Mouse (Mus musculus) midbrain, embryonic 11.5 days (tissue): ENCODE measurements around the gene Atp2a2. TPM values are rescaled to one million over a fixed set of nuclear protein-coding genes. Genes with fewer than 3 reads are reported as not detected.

Source experiments
- ATAC-seq: fragments of 200-750 bp; cut with Nextera tagmentation; 2 replicates; pipeline ENCODE4 v1.8.0; 2017; ENCODE audit warnings: moderate TSS enrichment, moderate library complexity; ENCODE audit not compliant: low FRiP score
- DNase-seq: peaks from one replicate; pipeline ENCODE4 v3.0.0; 2015; ENCODE audit warnings: low spot score; ENCODE audit errors: missing footprints
- H3K27ac ChIP-seq: fragments of 300-500 bp; sonication (generic); 2 replicates; pipeline ENCODE4 v1.5.1; 2014; ENCODE audit warnings: low read depth, low read length
- H3K27me3 ChIP-seq: fragments of 300-500 bp; sonication (generic); 2 replicates; pipeline ENCODE4 v1.6.1; 2014; ENCODE audit warnings: mild to moderate bottlenecking, low read length, moderate library complexity, mixed read lengths; ENCODE audit not compliant: control insufficient read depth, insufficient read depth
- H3K36me3 ChIP-seq: fragments of 300-500 bp; sonication (generic); 2 replicates; pipeline ENCODE4 v1.6.1; 2014; ENCODE audit warnings: mild to moderate bottlenecking, low read length, moderate library complexity, mixed read lengths; ENCODE audit not compliant: control insufficient read depth, insufficient read depth
- H3K4me1 ChIP-seq: fragments of 300-500 bp; sonication (generic); 2 replicates; pipeline ENCODE4 v1.6.1; 2014; ENCODE audit warnings: low read length; ENCODE audit not compliant: control insufficient read depth, insufficient read depth
- H3K4me2 ChIP-seq: fragments of 300-500 bp; sonication (generic); 2 replicates; pipeline ENCODE4 v1.6.1; 2014; ENCODE audit warnings: mild to moderate bottlenecking, moderate library complexity
- H3K4me3 ChIP-seq: fragments of 300-500 bp; sonication (generic); 2 replicates; pipeline ENCODE4 v1.5.1; 2014; ENCODE audit warnings: low read depth, low read length
- H3K9ac ChIP-seq: fragments of 300-500 bp; sonication (generic); 2 replicates; pipeline ENCODE4 v1.6.1; 2014; ENCODE audit warnings: low read length
- H3K9me3 ChIP-seq: fragments of 300-500 bp; sonication (generic); 2 replicates; pipeline ENCODE4 v1.6.1; 2016; ENCODE audit warnings: low read length; ENCODE audit not compliant: control insufficient read depth
- WGBS: fragments of 180-500 bp; shearing (Covaris S2); extraction: QIAGEN DNeasy Blood & Tissue Kit; methylation state at CpG from one replicate; pipeline ENCODE4 v1.1.7; 2014; 5-methylcytosine and 5-hydroxymethylcytosine counted together
- polyA plus RNA-seq: library from polyadenylated mRNA; unstranded; fragments of >200 nt; fragmentation: Nextera tagmentation; extraction: Ambion mirVana; gene quantifications from 2 replicates; pipeline ENCODE4 v1.2.1, GENCODE M21; 2014

Atp2a2 gene
- polyA plus RNA-seq, 1 experiment from 2014 or later: 43.4 TPM

DNA sequence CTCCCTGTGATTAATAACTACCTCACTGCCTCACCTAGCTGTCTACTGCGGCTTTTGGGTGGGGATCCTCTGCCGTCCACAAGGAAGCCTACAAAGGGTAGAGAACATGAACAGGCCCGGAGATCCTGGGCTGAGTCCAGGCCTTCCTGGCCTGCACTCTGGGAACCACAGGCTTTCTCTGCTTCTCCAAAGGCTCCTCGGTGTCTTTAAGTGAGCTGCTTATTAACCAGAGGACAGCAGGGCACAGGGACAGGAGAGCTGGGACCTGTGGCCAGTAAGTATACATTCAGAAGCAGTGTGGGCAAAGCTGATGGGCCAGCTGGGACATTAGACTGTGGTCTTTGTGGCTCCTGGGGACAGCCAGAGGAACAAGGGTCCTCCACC, 22.8 kb upstream of the Atp2a2 start:
- Histone ChIP-seq H3K9me3 (no peaks in the 10 kb centered on the region), H3K27me3 (no peaks in the 10 kb centered on the region), H3K4me3 (no peak overlapping the region), H3K4me1 (0 out of 2 replicates have a peak, but pooled peaks cover 2% of the 10 kb centered on the region), H3K9ac (no peak overlapping the region), H3K4me2 (no peak overlapping the region), H3K27ac (no peak overlapping the region), H3K36me3 (no peaks in the 10 kb centered on the region)
- ATAC-seq: no peak
- no peak for DNase-seq
- 86% methylated on average over 4 of the region's 4 CpGs for WGBS

DNA sequence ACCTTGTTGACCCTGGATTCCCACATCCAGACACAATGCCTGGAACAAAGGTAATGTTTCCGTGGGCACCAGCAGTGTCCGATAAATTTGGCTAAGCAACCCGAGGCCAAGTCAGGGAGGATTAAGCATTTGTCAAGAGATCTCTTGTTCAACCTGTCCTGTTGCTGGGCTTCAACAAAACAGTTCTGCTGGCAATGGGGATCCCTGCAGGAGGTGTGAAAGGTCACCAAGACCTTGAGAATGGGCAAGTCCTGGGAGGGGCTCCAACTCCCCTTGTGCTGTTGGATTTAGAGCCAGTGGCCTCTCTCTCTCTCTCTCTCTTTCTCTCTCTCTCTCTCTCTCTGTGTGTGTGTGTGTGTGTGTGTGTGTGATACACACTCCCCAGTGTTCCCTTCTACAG, 22.2 kb upstream of the Atp2a2 start:
- ATAC-seq: no peak
- Histone ChIP-seq H3K27me3 (no peaks in the 10 kb centered on the region), H3K4me1 (0 out of 2 replicates have a peak, but pooled peaks cover 2% of the 10 kb centered on the region), H3K9me3 (no peaks in the 10 kb centered on the region), H3K4me2 (no peak overlapping the region), H3K4me3 (no peak overlapping the region), H3K27ac (no peak overlapping the region), H3K9ac (no peak overlapping the region), H3K36me3 (no peaks in the 10 kb centered on the region)
- DNase-seq: no peak
- WGBS: 36% methylated on average over 3 of the region's 3 CpGs

DNA sequence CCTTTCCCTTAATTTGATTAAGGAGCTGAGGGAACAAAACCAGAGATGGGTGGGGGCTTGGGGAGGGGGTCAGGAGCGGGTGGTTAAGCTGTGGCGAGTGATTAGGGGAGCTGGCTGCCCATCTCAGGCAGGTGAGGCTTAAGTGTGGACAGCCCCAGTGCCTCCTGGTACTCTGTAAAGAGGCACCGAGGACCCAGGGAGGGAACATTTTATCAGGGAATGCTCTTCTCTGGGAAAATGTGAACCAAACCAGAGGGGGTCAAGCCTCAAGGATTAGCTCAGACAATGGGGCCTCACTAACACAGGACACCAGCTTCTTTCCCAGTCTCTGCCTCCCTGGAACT, 19.1 kb upstream of the Atp2a2 start:
- no peaks in the 10 kb centered on the region for H3K9me3 ChIP-seq
- DNase-seq: no peak
- H3K27me3 ChIP-seq: no peaks in the 10 kb centered on the region
- H3K4me1 ChIP-seq: peaks cover 4% of the 10 kb centered on the region
- no peaks in the 10 kb centered on the region for H3K36me3 ChIP-seq
- H3K4me2 ChIP-seq: no peak overlapping the region
- no peak overlapping the region for H3K4me3 ChIP-seq
- H3K9ac ChIP-seq: no peak overlapping the region
- 18% methylated on average over 3 of the region's 3 CpGs for WGBS
- ATAC-seq: no peak
- H3K27ac ChIP-seq: no peak overlapping the region

DNA sequence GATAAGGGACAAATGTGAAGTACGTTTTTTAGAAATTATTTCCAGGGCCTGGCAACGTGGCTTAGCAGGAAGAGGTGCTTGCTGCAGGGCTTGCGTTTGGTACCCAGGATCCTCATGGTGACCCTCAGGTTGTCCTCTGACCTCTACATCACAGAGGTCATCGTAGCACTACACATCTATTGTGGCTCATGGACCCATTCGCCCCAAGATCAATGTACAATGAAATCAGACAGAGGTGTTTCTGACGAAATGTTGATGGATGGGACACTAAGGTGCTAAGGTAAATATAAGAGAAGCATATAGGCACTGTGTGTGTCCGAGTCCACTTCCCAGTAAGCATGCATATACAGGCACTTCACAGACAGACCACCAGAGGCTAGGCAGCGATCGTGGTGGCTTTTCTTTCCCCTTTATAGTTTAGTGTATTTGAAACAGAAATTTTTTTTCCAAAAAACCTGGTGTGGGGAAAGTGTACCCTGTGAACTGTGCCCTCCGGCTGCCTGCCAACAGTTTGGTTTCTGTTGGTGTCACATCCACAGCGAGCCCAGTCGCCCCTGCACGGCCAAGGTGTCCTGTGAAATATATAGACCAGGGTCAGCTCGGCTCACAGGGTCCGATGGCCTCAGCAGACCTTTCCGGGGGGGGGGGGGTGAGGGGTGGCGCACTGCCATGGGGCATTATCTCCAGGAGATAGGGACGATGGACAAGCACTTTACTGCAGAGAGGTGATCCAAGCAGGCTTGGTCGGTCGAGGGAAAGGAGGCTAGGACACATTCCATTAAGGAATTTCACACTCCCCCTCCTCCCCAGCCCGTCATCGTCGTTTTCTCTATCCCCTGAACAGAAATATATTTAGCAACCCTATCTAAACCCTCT, 18.5 kb upstream of the Atp2a2 start:
- Histone ChIP-seq H3K9me3 (no peaks in the 10 kb centered on the region), H3K27me3 (no peaks in the 10 kb centered on the region), H3K4me2 (no peak overlapping the region), H3K36me3 (no peaks in the 10 kb centered on the region), H3K27ac (no peak overlapping the region), H3K4me3 (no peak overlapping the region), H3K4me1 (peaks cover 4% of the 10 kb centered on the region), H3K9ac (no peak overlapping the region)
- DNase-seq: no peak
- WGBS: 72% methylated on average over 23 of the region's 23 CpGs
- ATAC-seq: no peak

DNA sequence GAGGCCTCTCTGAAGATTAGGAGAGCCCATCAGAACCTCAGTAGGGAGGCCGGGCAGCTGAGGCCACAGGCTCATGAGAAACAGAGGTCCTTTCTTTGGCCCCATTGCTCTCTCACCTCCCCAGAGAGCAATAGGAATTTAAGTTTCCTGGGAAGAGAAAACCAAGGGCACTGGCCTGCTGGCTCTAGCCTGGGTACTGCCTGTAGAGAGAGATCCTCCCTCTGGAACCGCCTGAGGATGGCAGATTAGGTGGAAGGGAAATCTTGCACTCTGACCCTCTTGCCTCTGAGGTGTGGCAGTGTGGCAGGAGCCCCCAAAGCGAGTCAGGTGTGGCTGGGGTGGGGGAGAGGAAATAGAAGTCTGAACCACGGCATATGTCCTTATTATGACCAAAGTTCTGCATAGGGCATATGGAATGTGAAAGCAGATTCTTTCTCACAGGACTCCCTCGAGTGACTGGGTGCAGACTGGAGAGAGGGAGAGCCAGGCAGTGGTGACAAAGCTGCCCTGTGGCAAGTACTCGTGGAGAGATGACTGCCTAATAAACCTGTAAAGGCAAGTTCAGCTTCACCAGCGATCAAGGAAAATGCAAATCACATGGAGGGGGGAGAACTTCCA, 17.1 kb upstream of the Atp2a2 start:
- DNase-seq (no peak), ATAC-seq (no peak)
- no peak overlapping the region for H3K4me2 ChIP-seq
- H3K9ac ChIP-seq: no peak overlapping the region
- no peaks in the 10 kb centered on the region for H3K36me3 ChIP-seq
- H3K4me3 ChIP-seq: no peak overlapping the region
- no peaks in the 10 kb centered on the region for H3K9me3 ChIP-seq
- WGBS: 59% methylated on average over 7 of the region's 7 CpGs
- H3K27ac ChIP-seq: no peak overlapping the region
- H3K4me1 ChIP-seq: peaks cover 5% of the 10 kb centered on the region
- no peaks in the 10 kb centered on the region for H3K27me3 ChIP-seq

DNA sequence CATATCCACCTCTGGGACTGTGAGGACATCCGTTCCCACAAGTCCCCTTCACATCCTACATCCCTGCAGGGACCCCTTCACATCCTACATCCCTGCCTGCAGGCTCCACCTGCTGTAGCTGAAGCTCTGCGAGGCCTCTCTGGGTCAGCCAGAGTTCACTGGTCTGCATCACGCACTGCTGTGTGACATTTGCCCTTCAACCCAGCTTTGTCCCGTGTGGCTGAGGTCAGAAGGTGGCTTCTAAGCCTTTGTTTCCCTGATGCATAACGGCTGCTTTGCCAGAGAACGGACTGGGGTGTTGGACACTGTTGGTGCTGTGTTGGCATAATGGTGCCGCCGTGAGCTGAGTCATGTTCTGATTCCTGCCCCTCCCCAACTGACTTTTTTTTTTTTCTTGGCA, 16.2 kb upstream of the Atp2a2 start:
- H3K9ac ChIP-seq: no peak overlapping the region
- WGBS: 23% methylated on average over 8 of the region's 8 CpGs

DNA sequence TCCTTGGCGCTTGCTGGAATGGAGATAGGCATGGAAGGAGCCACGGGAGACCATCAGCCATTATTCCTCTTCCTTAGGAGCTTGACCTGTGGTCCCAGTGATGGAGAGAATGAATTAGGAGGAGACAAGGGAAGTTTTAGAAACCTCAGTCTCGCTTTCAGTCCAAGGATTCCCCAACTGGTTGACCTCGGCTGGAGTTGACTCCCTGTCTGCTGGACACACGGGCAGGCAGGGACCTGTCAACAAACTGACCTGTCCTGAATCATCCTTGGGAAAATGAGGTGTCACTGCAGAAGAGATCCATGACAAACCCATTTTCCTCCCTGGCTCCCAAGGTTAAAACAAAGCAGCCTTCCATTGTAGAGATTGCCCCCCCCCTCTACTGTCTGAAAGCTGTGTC, 14.9 kb upstream of the Atp2a2 start:
- Histone ChIP-seq H3K9ac (no peak overlapping the region), H3K4me3 (no peak overlapping the region), H3K4me1 (peaks cover 12% of the 10 kb centered on the region), H3K27ac (no peak overlapping the region), H3K27me3 (no peaks in the 10 kb centered on the region), H3K36me3 (no peaks in the 10 kb centered on the region; the same call in 1 of the 2 replicates), H3K9me3 (no peaks in the 10 kb centered on the region), H3K4me2 (no peak overlapping the region)
- DNase-seq: no peak
- 89% methylated on average over 5 of the region's 5 CpGs for WGBS
- no peak for ATAC-seq

More for the DNA sequence above, 16.2 kb upstream of the Atp2a2 start:
- Histone ChIP-seq H3K9me3 (no peaks in the 10 kb centered on the region), H3K27me3 (no peaks in the 10 kb centered on the region), H3K4me2 (no peak overlapping the region), H3K36me3 (no peaks in the 10 kb centered on the region; the same call in 1 of the 2 replicates), H3K4me1 (peaks cover 12% of the 10 kb centered on the region), H3K4me3 (no peak overlapping the region), H3K27ac (no peak overlapping the region)
- ATAC-seq (no peak), DNase-seq (peak; percentile 79)

DNA sequence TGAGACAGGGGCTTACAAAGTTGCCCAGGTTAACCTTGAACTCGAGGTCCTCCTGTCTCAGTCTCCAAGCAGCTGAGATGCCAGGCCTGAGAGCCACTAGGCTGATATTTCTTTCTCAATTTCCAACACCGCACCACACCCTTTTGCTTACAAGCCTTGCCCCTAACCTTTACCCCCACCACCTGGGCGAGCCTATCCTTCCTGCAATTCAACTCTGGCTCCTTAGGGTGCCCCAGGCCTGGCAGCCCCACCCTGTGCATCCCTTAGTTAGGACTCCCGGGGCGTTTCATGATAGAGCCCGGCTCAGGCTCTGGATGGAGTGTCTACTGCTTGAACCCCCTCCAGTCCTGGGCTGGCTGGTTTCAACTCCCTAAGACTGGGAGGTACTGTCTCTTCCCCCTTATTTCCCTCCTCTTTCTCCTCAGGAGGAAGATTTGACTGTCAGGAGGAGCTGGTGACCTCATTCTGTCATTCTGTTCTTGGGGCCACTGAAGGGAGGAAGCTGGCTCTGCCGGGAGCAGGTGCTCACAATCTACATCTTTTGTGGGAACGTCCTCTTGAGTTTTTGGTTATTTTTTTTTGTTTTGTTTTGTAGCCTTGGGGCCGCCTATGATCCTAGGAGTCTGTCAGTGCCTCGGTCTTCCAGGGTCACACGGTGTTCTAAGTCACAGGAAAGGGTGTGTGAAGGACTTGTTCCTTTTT, 14.2 kb upstream of the Atp2a2 start:
- 78% methylated on average over 11 of the region's 11 CpGs for WGBS
- no peak for ATAC-seq
- Histone ChIP-seq H3K27ac (no peak overlapping the region), H3K9ac (no peak overlapping the region), H3K4me3 (no peak overlapping the region), H3K36me3 (no peaks in the 10 kb centered on the region; the same call in 1 of the 2 replicates), H3K27me3 (no peaks in the 10 kb centered on the region), H3K4me2 (no peak overlapping the region), H3K4me1 (peaks cover 12% of the 10 kb centered on the region), H3K9me3 (no peaks in the 10 kb centered on the region)
- DNase-seq: no peak

DNA sequence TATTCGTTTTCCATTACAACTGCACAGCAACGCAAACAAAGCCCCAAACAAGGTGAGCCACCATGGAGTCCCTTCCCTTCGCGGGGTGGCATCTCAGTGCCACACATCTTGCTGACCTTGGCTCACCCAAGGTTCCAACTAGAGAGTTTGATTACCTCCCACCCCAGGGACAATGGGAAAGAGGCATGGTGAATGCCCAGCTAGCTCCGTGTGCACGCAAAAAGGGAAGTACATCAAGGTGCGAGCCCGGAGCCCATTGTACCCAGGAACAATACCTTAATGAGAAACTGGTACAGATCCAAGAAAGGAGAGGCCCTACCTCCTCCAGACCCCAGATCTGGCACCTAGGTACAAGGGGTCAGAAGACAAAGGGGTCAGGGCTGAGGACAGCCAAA, 12.1 kb upstream of the Atp2a2 start:
- Histone ChIP-seq H3K27ac (no peak overlapping the region), H3K4me1 (peaks cover 12% of the 10 kb centered on the region), H3K9ac (peak overlapping the region; percentile 33; the same call in 1 of the 2 replicates), H3K27me3 (no peaks in the 10 kb centered on the region), H3K4me2 (peak overlapping the region; percentile 23), H3K4me3 (no peak overlapping the region), H3K36me3 (peaks cover 2% of the 10 kb centered on the region; the same call in 1 of the 2 replicates), H3K9me3 (no peaks in the 10 kb centered on the region)
- DNase-seq: no peak
- no peak for ATAC-seq
- 9% methylated on average over 8 of the region's 8 CpGs for WGBS
